Comparison of ENCODE assay signal across 9 mouse cellular contexts in the genomic region with DNA sequence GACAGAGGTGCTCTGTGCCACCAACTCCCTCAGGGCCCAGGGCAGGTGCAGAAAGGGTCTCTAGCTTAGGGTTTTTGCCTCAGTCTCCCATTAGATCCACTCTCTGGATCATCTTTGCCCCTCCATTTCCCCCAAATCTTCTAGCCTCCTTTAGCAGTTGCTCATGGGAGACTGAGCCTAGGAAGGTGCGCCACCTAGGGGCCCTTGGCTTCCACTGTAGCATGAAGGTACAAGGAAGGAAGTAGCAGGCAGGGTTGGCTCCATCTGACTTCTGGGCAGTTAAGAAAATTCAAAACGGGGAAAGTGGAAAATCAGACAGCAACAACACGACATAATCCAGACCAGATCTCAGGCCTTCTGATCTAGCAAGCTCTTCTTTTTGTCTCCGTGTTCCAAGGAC. TPM values are rescaled to one million over a fixed set of nuclear protein-coding genes. Genes with fewer than 3 reads are reported as not detected.
DNase-seq lines count a peak whose midpoint lies in the region; ATAC-seq and TF ChIP-seq lines count a peak whose summit lies in the region.
"Had no signal": no experiment of that assay in that cellular context is flagged by ENCODE, and none has a peak within 500 bp of the region (broad histone marks: within the 10 kb centered on the region; RNA-seq: fewer than 3 reads in every experiment).

No protein-coding gene starts in this region.

- no peaks in the 10 kb centered on the region for H3K9me3 ChIP-seq in kidney, embryonic 15.5 days (replicated peaks)
- H3K9me3 ChIP-seq: embryonic facial prominence, embryonic 13.5 days had no signal

- no peaks in the 10 kb centered on the region; the same call in 1 of the 2 replicates for H3K4me1 ChIP-seq in kidney, adult 2 months (ENCODE audit: control insufficient read depth, insufficient read depth, low read length)
- peaks cover 19% of the 10 kb centered on the region; the same call in 1 of the 2 replicates for H3K4me1 ChIP-seq in kidney, embryonic 15.5 days

- peak; percentile 83 for TF ChIP-seq CTCF in kidney, adult 2 months (conservative IDR thresholded peaks at IDR 0.05; ENCODE audit: insufficient read depth, insufficient read length, low read depth, low read length)

- no peak overlapping the region for H3K4me3 ChIP-seq in kidney, adult 2 months (ENCODE audit: insufficient read depth, low read depth, low read length)
- H3K4me3 ChIP-seq in kidney, embryonic 15.5 days (replicated peaks), result no peak overlapping the region
- H3K4me3 ChIP-seq: embryonic facial prominence, embryonic 13.5 days had no signal

- H3K36me3 ChIP-seq in kidney, adult 2 months (ENCODE audit: control insufficient read depth, insufficient read depth, low read length), result no peaks in the 10 kb centered on the region
- H3K36me3 ChIP-seq in kidney, embryonic 15.5 days, result no peaks in the 10 kb centered on the region
- H3K36me3 ChIP-seq: embryonic facial prominence, embryonic 13.5 days had no signal

- no peak overlapping the region for H3K4me2 ChIP-seq in kidney, embryonic 15.5 days
- H3K4me2 ChIP-seq: embryonic facial prominence, embryonic 13.5 days had no signal

- DNase-seq in kidney, adult 2 months, result peak; percentile 63
- peak; percentile 81 for DNase-seq in adrenal gland, postnatal 10 days
- DNase-seq in embryo, embryonic 11 days, result peak; percentile 82
- peak; percentile 65 to 76 for DNase-seq in left cerebral cortex, adult 18-20 months (ENCODE audit: low spot score in 2 of 2)
- DNase-seq in thymus, postnatal 14 days, result peak; percentile 60

- H3K27me3 ChIP-seq in kidney, adult 2 months (replicated peaks; ENCODE audit: control insufficient read depth, insufficient read depth, low read length), result no peaks in the 10 kb centered on the region
- H3K27me3 ChIP-seq in kidney, embryonic 15.5 days, result peaks cover 15% of the 10 kb centered on the region; the same call in 1 of the 2 replicates

- no peak for TF ChIP-seq POLR2A in kidney, adult 2 months (IDR thresholded peaks at IDR 0.05; ENCODE audit: low read depth, low read length)

- WGBS in kidney, adult 2 months, result 13% methylated on average over 4 of the region's 4 CpGs
- 10% methylated on average over 4 of the region's 4 CpGs for WGBS in kidney, embryonic 15.5 days

- H3K9ac ChIP-seq in kidney, embryonic 15.5 days, result no peak overlapping the region
- H3K9ac ChIP-seq: embryonic facial prominence, embryonic 13.5 days had no signal

- no peak for ATAC-seq in kidney, embryonic 15.5 days (replicated peaks; ENCODE audit: low FRiP score)
- ATAC-seq in granulocyte monocyte progenitor cell, adult 5-6 weeks (replicated peaks; ENCODE audit: poor library complexity, severe bottlenecking), result peak; percentile 86
- ATAC-seq in neutrophil, adult 5-6 weeks (ENCODE audit: extremely low read depth, insufficient number of reproducible peaks, low FRiP score, poor library complexity, severe bottlenecking), result peak; percentile 56

- H3K27ac ChIP-seq in kidney, adult 2 months (ENCODE audit: insufficient read depth, low read depth, low read length), result no peak overlapping the region
- no peak overlapping the region for H3K27ac ChIP-seq in kidney, embryonic 15.5 days
- H3K27ac ChIP-seq: embryonic facial prominence, embryonic 13.5 days had no signal

RNA-seq across cellular contexts. Expression of a gene that starts 36.4 kb away (rescaled TPM):
- polyA plus RNA-seq in kidney, adult 2 months (2012; rRNA removed), result 28.1 and 30.0 TPM in 2 replicates
- 41.8 and 43.5 TPM in 2 replicates for polyA plus RNA-seq in kidney, embryonic 15.5 days (2015; fragmentation: Nextera tagmentation; extraction: Ambion mirVana)
- total RNA-seq in adrenal gland, postnatal 10 days (2021), result 10 to 100 TPM; 40.3 to 47.3 TPM
- total RNA-seq in granulocyte monocyte progenitor cell, adult 5-6 weeks (2014; fragmentation: Nextera tagmentation), result 58.8 and 61.4 TPM in 2 replicates
- total RNA-seq in granulocyte monocyte progenitor cell, adult 5-6 weeks (2017), result 7.8 and 10.1 TPM in 2 replicates
- 10 to 100 TPM; 78.5 to 84.3 TPM for total RNA-seq in left cerebral cortex, adult 18-20 months (2021)
- 10.2 and 15.4 TPM in 2 replicates for total RNA-seq in neutrophil, adult 5-6 weeks (2017)
